Mouse (Mus musculus): ENCODE results near the gene Gm10197. TPM values are rescaled to one million over a fixed set of nuclear protein-coding genes. Genes with fewer than 3 reads are reported as not detected.

Gene Gm10197
- polyA plus RNA-seq (2012; rRNA removed), result not detected in 2 replicates

DNA sequence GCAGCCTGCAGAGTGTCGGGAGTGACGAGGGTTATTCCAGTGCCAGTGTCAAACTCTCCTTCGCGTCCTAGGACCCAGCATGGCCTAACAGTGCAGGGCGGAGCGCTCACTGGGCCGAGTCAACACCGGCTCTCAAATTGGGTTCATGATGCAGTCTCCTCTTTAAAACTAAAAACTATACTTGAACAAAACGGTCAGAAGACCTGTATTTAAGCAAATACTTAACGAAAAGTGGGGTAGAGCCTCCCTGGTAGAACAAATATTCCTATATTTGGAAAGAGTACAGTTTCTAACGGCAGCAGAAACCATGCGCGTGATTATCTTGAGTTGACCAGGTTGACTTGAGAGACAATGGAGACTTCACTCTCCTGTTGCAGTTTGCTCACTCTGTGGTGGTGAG is at the start of gene Gm10197:
Gene Gm10197 (minus strand): TSS at position 101 of the 400 bp plus-strand sequence.

DNA sequence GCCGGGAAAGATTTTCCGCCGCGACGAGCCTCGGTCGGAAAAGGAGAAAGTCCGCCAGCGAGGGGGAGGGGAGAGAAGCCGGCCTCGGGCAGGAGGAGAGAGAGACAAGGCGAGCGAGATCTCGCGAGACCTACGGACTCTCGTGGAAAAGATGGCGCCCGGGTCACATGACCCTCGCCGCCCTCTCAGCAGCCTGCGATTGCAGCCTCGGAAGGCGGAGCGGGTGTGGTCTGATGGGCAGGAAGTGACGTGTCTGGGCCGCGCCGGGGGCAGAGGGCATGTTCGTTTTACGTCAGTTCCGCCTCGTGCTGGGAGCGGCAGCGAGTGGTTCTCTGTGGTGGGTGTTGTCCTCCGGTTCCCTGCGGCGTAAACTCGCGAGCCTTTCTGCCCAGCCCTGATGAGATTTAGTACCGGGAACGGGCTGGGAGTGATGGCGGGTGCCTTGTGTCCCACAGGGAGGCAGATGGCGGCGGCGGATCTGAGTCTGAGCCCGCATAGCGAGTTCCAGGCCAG is 19.0 kb upstream of the Gm10197 start, which contains the start of gene Smndc1:
Gene Smndc1 (minus strand): TSS at position 84 of the 513 bp plus-strand sequence.

Other genes starting within 250 kb of the Gm10197 start
- gene Add3, start 231.3 kb downstream of the Gm10197 start, polyA plus RNA-seq (2012; rRNA removed), result 6.9 and 10.6 TPM in 2 replicates
- 9.1 and 11.9 TPM in 2 replicates for gene Mxi1, start 61.2 kb downstream of the Gm10197 start, polyA plus RNA-seq (2012; rRNA removed)
- gene Smndc1, start 18.8 kb upstream of the Gm10197 start, polyA plus RNA-seq (2012; rRNA removed), result 0.88 and 1.6 TPM in 2 replicates
- 10.5 and 20.7 TPM in 2 replicates for gene Dusp5, start 157.3 kb upstream of the Gm10197 start, polyA plus RNA-seq (2012; rRNA removed)
- 51.2 and 52.2 TPM in 2 replicates for gene Nutf2-ps1, start 217.3 kb upstream of the Gm10197 start, polyA plus RNA-seq (2012; rRNA removed)
- 0.66 and 1.1 TPM in 2 replicates for gene Smc3, start 228.6 kb upstream of the Gm10197 start, polyA plus RNA-seq (2012; rRNA removed)

Measured in stomach, adult 2 months (tissue).